Mouse (Mus musculus): Measurements from ENCODE around the gene Samm50. TPM values are rescaled to one million over a fixed set of nuclear protein-coding genes. Genes with fewer than 3 reads are reported as not detected.

Gene Samm50
- total RNA-seq, 1 experiment from 2014 or later: 27.7 TPM

- no peak for ATAC-seq (replicated peaks; ENCODE audit: insufficient number of reproducible peaks, low FRiP score, low TSS enrichment, poor library complexity, severe bottlenecking)
These were observed 39.2 kb downstream of the Samm50 start for GRCm38 (mm10) chr15:84231113-84231712.

DNA sequence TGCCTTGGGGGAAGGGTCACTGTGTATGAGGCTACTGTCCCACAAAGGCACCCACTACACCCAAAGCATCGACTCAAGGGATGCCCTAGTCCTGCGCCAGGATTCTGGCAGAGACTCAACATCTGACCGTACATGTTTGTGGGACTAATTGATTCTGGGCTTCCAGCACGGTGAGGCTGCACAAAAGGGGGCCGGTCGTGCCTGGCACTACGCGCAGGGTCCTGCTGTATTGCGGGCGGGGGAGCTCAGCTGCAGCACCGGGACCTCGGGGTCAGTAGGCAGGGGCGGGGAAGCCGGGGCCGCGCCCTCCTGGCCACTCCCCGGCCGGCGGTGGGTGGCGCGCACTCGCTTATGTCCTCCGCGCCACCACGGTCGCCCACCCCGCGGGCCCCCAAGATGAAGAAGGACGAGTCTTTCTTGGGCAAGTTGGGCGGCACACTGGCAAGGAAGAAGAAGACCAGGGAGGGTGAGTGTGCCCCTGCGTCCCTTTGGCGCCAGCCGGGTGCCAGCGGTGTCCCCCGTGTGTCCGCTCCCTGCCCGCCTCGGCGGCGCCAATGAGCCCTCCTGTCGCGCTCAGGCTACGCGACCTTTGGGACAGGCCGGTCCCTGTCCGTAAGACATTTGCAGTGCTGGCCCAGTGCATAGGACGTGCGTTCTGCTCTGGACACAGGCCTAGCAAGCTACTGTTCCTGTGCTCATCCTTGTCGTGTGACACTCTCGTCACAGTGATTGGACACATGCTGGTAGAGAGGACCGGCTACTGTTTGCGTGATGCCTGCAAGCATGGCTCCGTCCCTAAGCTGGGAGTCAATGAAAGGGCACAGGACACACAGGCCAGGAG lies 39.9 kb downstream of the Samm50 start, which contains the start of gene Parvb:
Gene Parvb (plus strand): TSS at position 323 of the 841 bp plus-strand sequence.
- no peak for ATAC-seq (replicated peaks; ENCODE audit: insufficient number of reproducible peaks, low FRiP score, low TSS enrichment, poor library complexity, severe bottlenecking)

- no peak for ATAC-seq (replicated peaks; ENCODE audit: insufficient number of reproducible peaks, low FRiP score, low TSS enrichment, poor library complexity, severe bottlenecking)
These were observed 40.6 kb downstream of the Samm50 start for GRCm38 (mm10) chr15:84232609-84233008.

GRCm38 (mm10) chr15:84234794-84235581 lies 42.9 kb downstream of the Samm50 start:
- ATAC-seq (replicated peaks; ENCODE audit: insufficient number of reproducible peaks, low FRiP score, low TSS enrichment, poor library complexity, severe bottlenecking): no peak

- ATAC-seq (replicated peaks; ENCODE audit: insufficient number of reproducible peaks, low FRiP score, low TSS enrichment, poor library complexity, severe bottlenecking): peak; percentile 98
These were observed 43.6 kb downstream of the Samm50 start for GRCm38 (mm10) chr15:84235646-84236045.

DNA sequence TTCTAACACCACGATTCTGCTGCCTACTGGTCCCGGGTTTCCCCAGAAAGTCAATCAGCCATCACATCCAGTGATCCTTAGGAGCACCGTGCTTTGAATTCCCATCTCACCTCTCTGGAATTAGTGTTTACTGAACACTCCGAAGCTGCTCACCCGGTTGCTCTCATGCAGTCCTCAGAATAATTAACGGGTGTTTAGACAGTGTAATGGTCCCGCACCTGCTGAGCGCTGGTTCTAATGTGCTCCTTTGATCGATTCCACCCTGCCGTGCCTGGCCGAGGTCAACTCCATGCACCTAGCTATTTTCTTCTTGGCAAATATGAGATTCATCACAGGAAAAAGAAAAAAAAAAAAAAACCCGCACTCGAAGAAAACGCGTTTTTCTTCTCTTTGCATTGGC lies 46.5 kb downstream of the Samm50 start:
- ATAC-seq (replicated peaks; ENCODE audit: insufficient number of reproducible peaks, low FRiP score, low TSS enrichment, poor library complexity, severe bottlenecking): no peak

DNA sequence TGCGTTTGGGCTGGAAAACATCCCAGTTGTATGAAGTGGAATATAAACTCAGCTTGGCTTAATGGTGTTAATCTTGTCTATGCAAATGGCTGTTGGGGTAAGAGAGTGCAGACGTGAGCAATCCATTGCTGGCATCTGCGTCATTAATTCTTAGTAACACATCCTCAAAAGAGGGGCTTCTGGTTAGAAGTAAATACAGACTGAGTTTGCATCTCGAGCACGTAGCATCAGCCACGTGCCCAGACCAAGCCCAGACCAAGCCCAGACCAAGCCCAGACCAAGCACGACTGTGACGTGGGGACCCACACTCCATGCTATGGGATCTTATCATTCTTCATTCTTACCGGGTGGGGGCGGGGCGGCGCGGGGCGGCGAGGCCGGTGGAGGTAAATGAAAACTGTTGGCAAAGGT lies 47.0 kb downstream of the Samm50 start:
- no peak for ATAC-seq (replicated peaks; ENCODE audit: insufficient number of reproducible peaks, low FRiP score, low TSS enrichment, poor library complexity, severe bottlenecking)

DNA sequence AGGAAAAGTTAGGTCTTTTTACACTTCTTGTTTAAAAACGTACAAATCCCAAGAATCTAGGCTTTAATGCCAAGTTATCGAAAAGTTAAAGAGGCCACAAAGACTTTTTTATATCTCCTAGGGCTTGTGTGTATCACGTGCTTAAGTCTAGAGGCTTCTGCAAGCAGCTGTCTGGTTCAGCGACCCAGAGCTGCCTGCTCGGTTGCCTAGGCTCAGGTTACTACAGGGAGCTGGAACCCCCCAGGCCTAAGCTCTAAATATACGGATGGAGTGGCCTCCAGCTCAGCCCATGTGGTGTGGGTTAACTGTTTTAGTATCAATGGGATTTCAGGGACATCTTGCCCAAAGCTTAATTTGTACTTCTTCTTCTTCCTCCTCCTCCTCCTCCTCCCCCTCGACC lies 49.5 kb downstream of the Samm50 start:
- no peak for ATAC-seq (replicated peaks; ENCODE audit: insufficient number of reproducible peaks, low FRiP score, low TSS enrichment, poor library complexity, severe bottlenecking)

DNA sequence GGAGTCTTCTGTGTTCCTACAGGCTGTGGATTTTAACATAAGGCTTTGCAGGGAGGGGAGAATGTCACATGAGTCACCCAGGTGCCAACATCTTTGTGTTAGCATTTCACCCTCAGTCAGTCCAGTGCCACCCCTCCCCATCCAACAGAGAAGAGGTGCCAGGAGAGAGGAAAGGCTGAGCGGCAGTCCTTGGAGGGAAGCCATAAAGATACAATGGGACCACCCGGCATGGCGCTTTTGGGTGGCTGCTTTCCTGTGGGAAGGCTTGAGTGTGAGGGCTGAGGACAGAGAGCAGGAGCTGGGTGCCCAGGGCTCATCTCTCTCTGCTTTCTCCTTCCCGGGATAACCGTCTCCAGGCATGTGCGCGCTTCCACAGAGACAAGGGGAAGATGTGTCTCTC lies 53.1 kb downstream of the Samm50 start:
- ATAC-seq (replicated peaks; ENCODE audit: insufficient number of reproducible peaks, low FRiP score, low TSS enrichment, poor library complexity, severe bottlenecking): no peak

GRCm38 (mm10) chr15:84246195-84246594 lies 54.2 kb downstream of the Samm50 start:
- ATAC-seq (replicated peaks; ENCODE audit: insufficient number of reproducible peaks, low FRiP score, low TSS enrichment, poor library complexity, severe bottlenecking): peak; percentile 71

DNA sequence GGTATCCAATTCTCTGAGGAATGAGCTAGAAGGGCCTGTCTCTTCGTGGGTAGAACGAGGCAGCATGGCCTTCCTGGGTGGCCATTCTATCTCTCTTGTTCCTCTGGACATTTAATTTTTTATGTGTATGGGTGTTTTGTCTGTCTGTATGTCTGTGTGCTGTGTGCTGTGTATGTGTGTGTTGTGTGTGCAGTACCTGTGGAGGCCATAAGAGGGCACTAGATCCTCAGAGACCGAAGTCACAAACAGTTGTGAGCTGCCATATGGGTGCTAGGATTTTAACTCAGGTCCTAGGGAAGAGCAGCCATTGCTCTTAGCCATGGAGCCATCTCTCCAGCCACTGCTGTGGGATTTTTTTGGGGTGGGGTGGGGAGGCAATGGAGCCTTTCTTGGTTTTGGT lies 55.3 kb downstream of the Samm50 start:
- no peak for ATAC-seq (replicated peaks; ENCODE audit: insufficient number of reproducible peaks, low FRiP score, low TSS enrichment, poor library complexity, severe bottlenecking)

- ATAC-seq (replicated peaks; ENCODE audit: insufficient number of reproducible peaks, low FRiP score, low TSS enrichment, poor library complexity, severe bottlenecking): no peak
These were observed 59.2 kb downstream of the Samm50 start for GRCm38 (mm10) chr15:84251227-84251626.

DNA sequence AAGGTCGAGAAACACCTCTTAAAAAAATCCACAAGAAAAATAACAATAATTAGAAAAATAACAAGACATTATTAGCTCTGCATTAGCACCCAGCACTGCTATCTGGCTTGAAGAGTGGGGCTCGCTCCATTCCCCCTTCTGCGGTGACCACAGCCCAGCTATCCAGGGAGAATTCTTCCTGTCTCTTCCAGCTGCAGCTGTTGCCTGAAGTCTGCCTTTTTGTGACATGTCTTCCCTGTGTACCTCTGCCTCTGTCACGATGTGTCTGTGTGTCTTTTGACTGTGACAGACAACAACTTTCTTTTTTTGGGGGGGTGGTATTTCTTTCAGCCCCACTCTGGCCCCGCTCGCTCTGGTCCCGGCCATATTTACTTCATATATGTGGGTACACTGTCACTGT lies 60.6 kb downstream of the Samm50 start:
- ATAC-seq (replicated peaks; ENCODE audit: insufficient number of reproducible peaks, low FRiP score, low TSS enrichment, poor library complexity, severe bottlenecking): no peak

DNA sequence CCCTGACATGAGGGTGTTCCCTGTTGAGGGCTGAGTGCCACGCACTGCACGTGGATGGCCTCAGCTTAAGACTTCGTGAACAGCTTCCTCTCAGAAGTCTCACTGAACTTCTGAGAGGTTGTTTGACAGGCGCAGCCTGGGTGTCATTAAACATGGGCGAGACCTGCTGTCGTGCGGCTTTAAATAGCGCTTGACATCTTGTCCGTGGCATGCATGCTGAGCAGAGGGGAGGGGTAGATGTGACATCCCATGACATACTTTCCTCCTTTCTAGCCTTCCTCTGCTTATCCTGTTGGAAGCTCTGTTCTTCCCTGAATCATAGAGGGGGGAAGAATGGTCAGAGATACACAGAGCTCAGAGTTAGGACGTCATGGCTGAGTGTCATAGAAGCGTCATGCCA lies 61.7 kb downstream of the Samm50 start:
- no peak for ATAC-seq (replicated peaks; ENCODE audit: insufficient number of reproducible peaks, low FRiP score, low TSS enrichment, poor library complexity, severe bottlenecking)

DNA sequence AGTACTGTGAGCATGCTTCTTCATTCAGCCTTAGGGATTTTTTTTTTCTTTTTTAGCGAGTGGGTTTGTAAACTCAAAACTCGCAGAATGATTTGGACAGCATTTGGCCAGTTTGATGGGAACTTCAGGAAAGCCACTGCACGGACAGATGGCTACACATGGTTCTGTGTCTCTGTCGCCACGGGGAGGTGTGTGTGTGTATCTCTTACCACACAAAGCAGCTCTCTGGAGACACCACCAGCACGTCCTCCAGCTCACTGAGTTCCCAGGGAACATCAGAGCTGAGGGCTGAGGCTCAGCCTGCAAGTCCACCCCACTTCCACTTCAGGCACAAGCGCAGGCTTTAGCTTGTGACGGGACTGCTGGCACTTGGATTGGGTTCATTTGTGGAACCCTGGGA lies 62.3 kb downstream of the Samm50 start:
- no peak for ATAC-seq (replicated peaks; ENCODE audit: insufficient number of reproducible peaks, low FRiP score, low TSS enrichment, poor library complexity, severe bottlenecking)

DNA sequence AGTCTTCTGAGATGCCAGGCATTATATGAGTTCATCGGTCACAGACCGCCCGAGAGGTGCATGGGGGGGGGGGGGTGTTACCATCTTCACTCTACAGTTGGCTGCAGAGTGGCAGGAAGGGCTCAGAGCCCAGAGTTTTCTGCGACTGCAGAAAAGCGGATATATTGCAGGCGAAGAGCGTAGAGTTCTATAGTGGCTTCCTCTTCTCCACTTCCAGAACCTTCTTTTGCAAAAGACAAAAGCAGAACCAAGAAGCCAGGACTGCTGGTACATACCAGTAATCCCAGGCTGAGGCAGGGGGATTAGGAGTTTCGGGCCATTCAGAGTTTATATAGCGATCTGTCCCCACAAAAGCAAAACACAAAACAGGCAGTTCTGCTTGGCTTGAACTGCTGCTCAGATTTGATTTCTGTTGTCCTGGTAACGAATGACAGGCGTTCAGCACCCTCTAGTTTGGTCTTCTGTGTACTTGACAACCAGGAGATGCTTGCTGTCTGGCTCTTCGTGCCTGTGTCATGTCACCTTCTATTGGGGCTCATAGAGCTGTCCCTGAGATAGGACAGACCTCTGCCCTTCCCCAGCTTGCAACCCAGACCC lies 64.3 kb downstream of the Samm50 start:
- peak; percentile 25; the same call in 1 of the 2 replicates for ATAC-seq (replicated peaks; ENCODE audit: insufficient number of reproducible peaks, low FRiP score, low TSS enrichment, poor library complexity, severe bottlenecking)

GRCm38 (mm10) chr15:84256864-84257263 lies 64.8 kb downstream of the Samm50 start:
- ATAC-seq (replicated peaks; ENCODE audit: insufficient number of reproducible peaks, low FRiP score, low TSS enrichment, poor library complexity, severe bottlenecking): peak; percentile 37; the same call in 1 of the 2 replicates

GRCm38 (mm10) chr15:84258602-84259355 lies 66.7 kb downstream of the Samm50 start:
- no peak for ATAC-seq (replicated peaks; ENCODE audit: insufficient number of reproducible peaks, low FRiP score, low TSS enrichment, poor library complexity, severe bottlenecking)
